8 mouse cellular contexts compared by ENCODE assay signal in the genomic region with DNA sequence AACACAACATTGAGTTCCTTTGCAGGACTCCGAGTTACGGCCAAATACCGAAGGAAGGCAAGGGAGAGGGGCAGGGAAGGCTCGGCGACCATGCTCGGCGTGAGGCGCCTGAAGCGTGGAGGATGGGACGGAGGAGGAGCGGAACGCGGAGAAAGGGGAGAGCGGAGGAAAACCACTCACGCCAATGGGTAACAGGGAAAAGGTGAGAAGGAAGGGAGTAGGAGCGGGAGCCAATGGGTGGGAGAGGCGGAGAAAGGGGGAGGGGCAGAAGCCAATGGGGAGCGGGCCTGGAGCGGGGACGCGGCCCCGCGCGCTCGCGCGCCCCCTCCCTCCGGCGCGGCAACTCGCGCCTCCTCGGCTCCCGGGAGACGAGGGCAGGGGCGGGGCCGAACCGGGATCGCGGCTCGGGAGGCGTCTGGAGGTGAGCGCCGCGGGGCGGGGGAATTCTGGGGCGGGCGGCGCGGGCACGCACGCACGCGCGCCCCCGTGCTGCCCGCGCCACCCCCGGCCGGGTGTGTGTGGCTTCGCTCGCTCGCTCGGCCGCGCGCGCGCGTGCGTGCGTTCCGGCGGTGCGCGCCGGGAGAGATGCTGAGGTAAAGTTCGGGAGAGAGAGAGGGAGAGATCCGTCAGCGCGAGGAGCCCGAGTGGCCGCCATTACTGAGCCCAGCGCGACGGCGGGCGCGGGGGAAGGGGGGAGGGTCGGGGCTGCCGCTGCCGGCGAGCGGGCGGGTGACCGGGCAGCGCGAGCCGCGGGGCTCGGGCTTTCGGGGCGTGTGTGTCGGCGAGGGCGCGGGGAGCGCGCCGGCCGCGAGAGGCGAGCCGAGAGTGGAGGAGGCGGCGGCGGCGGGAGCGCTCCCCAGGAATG. TPM values are rescaled to one million over a fixed set of nuclear protein-coding genes. Genes with fewer than 3 reads are reported as not detected.
A peak's percentile ranks its signal among the peaks of the same experiment; 100 is the strongest.
DNase-seq lines count a peak whose midpoint lies in the region; ATAC-seq and TF ChIP-seq lines count a peak whose summit lies in the region.

A gene (plus strand): TSS at position 517 of the 865 bp plus-strand sequence.

- no peaks in the 10 kb centered on the region for H3K27me3 ChIP-seq in megakaryocyte, embryonic 14.5 days (replicated peaks)

- peak within 1 kb of the TSS; percentile 71 for H3K4me3 ChIP-seq in cortical plate, adult 2 months (ENCODE audit: insufficient read depth, low read length)
- H3K4me3 ChIP-seq in megakaryocyte, embryonic 14.5 days (replicated peaks), result peak within 1 kb of the TSS; percentile 96

- ATAC-seq in activated CD4-positive, CD25-positive, alpha-beta regulatory T cell, adult 4 months, result peak; percentile 33

- DNase-seq in gastrocnemius, adult 8-10 months (ENCODE audit: low spot score in 2 of 2), result peak; percentile 84 to 91
- DNase-seq in hindlimb bud, embryonic 11.5 days (ENCODE audit: extremely low spot score, low read depth, low spot score), result peak; percentile 84
- peak; percentile 67 to 94 for DNase-seq in left cerebral cortex, adult 8-10 months (ENCODE audit: low spot score in 2 of 2)
- DNase-seq in right cerebral cortex, postnatal 10 days (ENCODE audit: low spot score in 2 of 2), result peak; percentile 97 to 98
- peak; percentile 92 for DNase-seq in urinary bladder, postnatal 25 days (ENCODE audit: low spot score)

- H3K4me1 ChIP-seq in cortical plate, adult 2 months (ENCODE audit: control insufficient read depth, insufficient read depth, low read length), result no peaks in the 10 kb centered on the region
- H3K4me1 ChIP-seq in megakaryocyte, embryonic 14.5 days, result peaks cover 10% of the 10 kb centered on the region

- TF ChIP-seq POLR2A in cortical plate, adult 2 months (IDR thresholded peaks at IDR 0.05; ENCODE audit: extremely low read depth, insufficient read depth, low read length), result peak; percentile 95

- H3K36me3 ChIP-seq in megakaryocyte, embryonic 14.5 days (replicated peaks; ENCODE audit: low read length), result no peaks in the 10 kb centered on the region

- H3K27ac ChIP-seq in cortical plate, adult 2 months (ENCODE audit: insufficient read depth, low read length), result peak within 1 kb of the TSS; percentile 96

- no peaks in the 10 kb centered on the region for H3K9me3 ChIP-seq in megakaryocyte, embryonic 14.5 days

- no peak for TF ChIP-seq CTCF in cortical plate, adult 2 months (IDR thresholded peaks at IDR 0.05; ENCODE audit: extremely low read depth, insufficient read depth, low read length)

RNA-seq across cellular contexts. Expression of the gene that starts here (rescaled TPM):
- polyA plus RNA-seq in activated CD4-positive, CD25-positive, alpha-beta regulatory T cell, adult 4 months (2017; shearing (Covaris generic)), result 10 to 100 TPM; 19.4 to 20.3 TPM
- polyA plus RNA-seq in cortical plate, adult 2 months (2012; rRNA removed), result 50.5 and 52.6 TPM in 2 replicates
- total RNA-seq in gastrocnemius, adult 8-10 months (2022), result 10 to 100 TPM; 44.0 to 52.5 (median 46.2) TPM
- 100 to 1,000 TPM; 136 to 163 (median 147) TPM for total RNA-seq in left cerebral cortex, adult 8-10 months (2022)
- polyA plus RNA-seq in megakaryocyte, embryonic 14.5 days (2012; ENCODE audit: insufficient read depth, low replicate concordance), result 0.50 TPM in 1 of 2 replicates, not detected in the other

Comparison
In these comparisons a context has a peak if more than half of its experiments do, and no peak if none do; other contexts are left out.
1. Peak in every context shown above with its lines: DNase-seq, ATAC-seq, H3K4me3 ChIP-seq and H3K27ac ChIP-seq.
2. RNA of the gene that starts here (polyA plus RNA-seq): 50.5 to 52.6 TPM in cortical plate, adult 2 months and 19.4 to 20.3 TPM in activated CD4-positive, CD25-positive, alpha-beta regulatory T cell, adult 4 months; 0.50 TPM in megakaryocyte, embryonic 14.5 days; every median in the first group is over 10 times any median in the second.